Mouse (Mus musculus) heart, adult 2 months (tissue): ENCODE measurements around the gene Ubxn10. TPM values are rescaled to one million over a fixed set of nuclear protein-coding genes. Genes with fewer than 3 reads are reported as not detected.

Source experiments
- DNase-seq, 2 experiments: peaks; one replicate each; pipeline ENCODE4 v3.0.0; 2021
- H3K27ac ChIP-seq: fragments of 200-600 bp; 2 replicates; pipeline ENCODE4 v1.8.1; 2022
- H3K27me3 ChIP-seq: fragments of 200-500 bp; 2 replicates; pipeline ENCODE4 v1.6.1; 2012; ENCODE audit warnings: mild to moderate bottlenecking, low read length, inconsistent platforms, mixed read lengths; ENCODE audit not compliant: control insufficient read depth, insufficient read depth
- H3K36me3 ChIP-seq: fragments of 200-500 bp; 2 replicates; pipeline ENCODE4 v1.6.1; 2012; ENCODE audit warnings: low read length, inconsistent platforms; ENCODE audit not compliant: control insufficient read depth, insufficient read depth
- H3K4me1 ChIP-seq: fragments of 200-500 bp; 2 replicates; pipeline ENCODE4 v1.6.1; 2011; ENCODE audit warnings: low read length; ENCODE audit not compliant: control insufficient read depth, insufficient read depth
- H3K4me3 ChIP-seq: fragments of 200-600 bp; 2 replicates; pipeline ENCODE4 v1.8.1; 2022
- H3K79me2 ChIP-seq: fragments of 200-500 bp; replicated peaks from 2 replicates; pipeline ENCODE4 v1.6.1; 2012; ENCODE audit warnings: mild to moderate bottlenecking, inconsistent platforms, low read length, moderate library complexity, mixed read lengths; ENCODE audit not compliant: control insufficient read depth, insufficient read depth
- H3K9ac ChIP-seq: fragments of 200-500 bp; 2 replicates; pipeline ENCODE4 v1.6.1; 2012; ENCODE audit warnings: low read depth, mild to moderate bottlenecking, control low read depth, inconsistent platforms, low read length, mixed read lengths
- CTCF ChIP-seq: fragments of 200-600 bp; IDR thresholded peaks from 2 replicates; pipeline ENCODE4 v1.8.1; 2022; ENCODE audit warnings: antibody characterized with exemption, mild to moderate bottlenecking, moderate library complexity
- EP300 ChIP-seq: fragments of 200-500 bp; IDR thresholded peaks from 2 replicates; pipeline ENCODE4 v1.6.1; 2011; ENCODE audit warnings: low read depth, low read length, control low read depth; ENCODE audit not compliant: insufficient read depth
- POLR2A ChIP-seq: fragments of 200-500 bp; IDR thresholded peaks from 2 replicates; pipeline ENCODE4 v1.6.1; 2011; ENCODE audit warnings: mild to moderate bottlenecking, low read depth, low read length, control low read depth; ENCODE audit not compliant: insufficient read depth
- WGBS: fragments of 180-500 bp; shearing (Covaris S2); methylation state at CpG from one replicate; pipeline ENCODE4 v1.1.7; 2018; 5-methylcytosine and 5-hydroxymethylcytosine counted together
- intact Hi-C: fragments of 180-260 bp; cut with DNase I; formaldehyde crosslinking; loops from one replicate; pipeline ENCODE4 v1.15.1; 2025
- long read RNA-seq: library from polyadenylated mRNA; stranded (forward); transcript quantifications from one replicate; pipeline ENCODE4 v2.0.0, GENCODE M21; 2021
- polyA plus RNA-seq: library from polyadenylated mRNA; depleted of rRNA; stranded (reverse); fragments of >200 nt; gene quantifications from 2 replicates; pipeline ENCODE4 v1.2.3, GENCODE M21; 2012; rRNA removed
- total RNA-seq, 2 experiments: library from RNA; stranded (reverse); gene quantifications; 2 replicates each; pipeline ENCODE4 v1.2.3; 2021

Ubxn10 gene
- 1 to 10 TPM; 1.6 to 2.7 TPM for total RNA-seq
- 7.2 and 7.5 TPM in 2 replicates for polyA plus RNA-seq
- long read RNA-seq, partial matches to known transcripts, result 0 of 4 reads
- long read RNA-seq, other reads (novel, unspliced or antisense), result 0 of 4 reads

DNA sequence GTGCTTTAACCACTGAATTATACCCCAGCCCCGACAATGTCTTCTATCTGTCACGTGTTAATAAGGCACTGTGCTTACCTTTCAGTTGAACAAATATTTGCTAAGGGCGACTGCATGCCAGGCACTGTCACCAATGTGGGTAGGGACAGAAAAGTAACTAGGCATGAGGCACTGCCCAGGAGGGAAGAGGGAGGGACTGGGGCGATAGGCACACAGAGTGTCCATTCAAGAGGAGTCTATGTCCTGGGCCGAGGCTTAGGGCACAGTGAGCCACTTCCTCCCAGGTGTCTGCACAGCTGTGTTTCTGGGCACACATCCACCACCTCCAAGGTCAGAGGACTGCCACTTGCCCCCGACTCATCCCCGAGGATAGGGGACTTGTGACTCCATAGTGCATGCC, at the start of gene Ubxn10:
Gene Ubxn10 (minus strand): TSS at position 137 of the 400 bp plus-strand sequence.
- WGBS, result 56% methylated on average over 7 of the region's 7 CpGs
- no peak within 1 kb of the TSS for H3K9ac ChIP-seq
- DNase-seq, result no peak
- H3K4me1 ChIP-seq, result no peaks in the 10 kb centered on the region
- H3K27me3 ChIP-seq, result no peaks in the 10 kb centered on the region
- H3K27ac ChIP-seq, result no peak within 1 kb of the TSS
- TF ChIP-seq EP300 (no peak), CTCF (no peak), POLR2A (no peak)
- no peak within 1 kb of the TSS for H3K4me3 ChIP-seq
- intact Hi-C loops, result no loop called here
- no peaks in the 10 kb centered on the region for H3K79me2 ChIP-seq
- H3K36me3 ChIP-seq, result no peaks in the 10 kb centered on the region

DNA sequence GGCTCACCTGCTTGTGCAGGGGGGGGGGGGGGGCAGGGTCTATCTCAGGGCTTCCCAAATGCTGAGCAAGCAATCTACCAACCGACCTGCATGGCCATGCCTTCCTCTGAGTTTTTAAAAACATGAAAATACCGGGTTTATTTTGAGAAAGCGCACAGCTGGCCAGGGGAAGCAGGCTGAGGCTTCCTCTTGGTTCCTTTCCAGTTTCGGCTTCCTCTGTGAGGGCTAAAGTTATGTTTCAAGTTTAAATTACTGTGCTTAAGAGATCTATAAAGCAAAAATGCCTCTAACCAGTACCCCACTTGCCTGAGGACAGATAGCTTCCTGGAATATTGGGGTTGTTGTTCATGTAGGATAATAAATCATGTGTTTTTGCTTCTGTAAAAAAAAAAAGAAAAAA, 49.2 kb upstream of the Ubxn10 start:
- no peak overlapping the region for H3K27ac ChIP-seq
- no peaks in the 10 kb centered on the region for H3K27me3 ChIP-seq
- WGBS, result 18% methylated on average over 4 of the region's 4 CpGs
- H3K36me3 ChIP-seq, result no peaks in the 10 kb centered on the region
- H3K4me3 ChIP-seq, result no peak overlapping the region
- TF ChIP-seq EP300, result no peak
- no peak for TF ChIP-seq CTCF
- TF ChIP-seq POLR2A, result no peak
- DNase-seq, result peak in 1 of 2 experiments; percentile 24
- peaks cover 2% of the 10 kb centered on the region; the same call in 1 of the 2 replicates for H3K4me1 ChIP-seq
- no peak overlapping the region for H3K9ac ChIP-seq
- intact Hi-C loops, result no loop called here
- no peaks in the 10 kb centered on the region for H3K79me2 ChIP-seq

DNA sequence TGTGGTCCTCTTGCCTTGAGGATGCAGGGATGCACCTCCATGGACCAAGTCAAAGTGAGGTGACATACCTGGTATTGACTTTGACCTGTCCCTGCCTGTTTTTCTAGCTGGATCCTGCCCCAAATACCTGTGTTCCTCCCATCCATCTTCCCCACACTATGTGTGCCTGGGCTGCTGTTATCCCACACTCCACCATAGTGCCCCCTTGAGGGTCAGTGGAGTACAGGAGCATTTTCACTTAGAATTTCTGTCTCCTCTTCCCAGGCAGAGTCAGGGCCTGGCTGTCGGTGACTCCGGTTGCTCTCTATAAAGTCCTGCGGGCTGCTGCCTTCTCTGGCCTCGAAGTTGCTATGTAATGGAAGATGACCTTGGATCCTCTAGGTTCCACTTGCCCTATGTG, 48.8 kb upstream of the Ubxn10 start:
- no peak for DNase-seq
- Histone ChIP-seq H3K36me3 (no peaks in the 10 kb centered on the region), H3K27me3 (no peaks in the 10 kb centered on the region), H3K27ac (no peak overlapping the region), H3K4me1 (peaks cover 2% of the 10 kb centered on the region; the same call in 1 of the 2 replicates), H3K79me2 (no peaks in the 10 kb centered on the region), H3K9ac (no peak overlapping the region), H3K4me3 (no peak overlapping the region)
- TF ChIP-seq POLR2A, result no peak
- TF ChIP-seq CTCF, result peak; percentile 23; the same call in 1 of the 2 replicates
- 36% methylated on average over 4 of the region's 4 CpGs for WGBS
- intact Hi-C loops, result no loop called here

DNA sequence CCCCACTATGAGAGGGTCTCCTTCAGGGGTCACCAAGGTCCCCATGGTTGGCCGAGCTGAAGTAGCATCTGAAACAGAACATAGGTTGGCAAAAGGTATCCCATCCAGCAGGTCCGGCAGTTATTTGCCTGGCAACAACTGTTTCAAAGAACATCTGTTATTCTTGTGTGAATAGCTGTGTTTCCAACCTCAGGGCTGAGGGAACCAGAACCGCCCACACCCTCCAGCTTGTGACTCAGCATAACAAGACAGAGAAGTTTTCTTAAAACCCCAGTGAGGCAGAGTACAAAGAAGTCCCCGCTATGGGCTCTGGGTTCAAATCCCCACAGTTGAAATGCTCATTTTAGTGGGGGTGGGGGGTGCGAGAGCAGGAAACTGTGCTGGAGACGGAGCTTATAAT, 45.1 kb upstream of the Ubxn10 start:
- 77% methylated on average over 6 of the region's 6 CpGs for WGBS
- Histone ChIP-seq H3K36me3 (no peaks in the 10 kb centered on the region), H3K4me3 (no peak overlapping the region), H3K4me1 (peaks cover 2% of the 10 kb centered on the region; the same call in 1 of the 2 replicates), H3K79me2 (no peaks in the 10 kb centered on the region), H3K27me3 (no peaks in the 10 kb centered on the region; the same call in 1 of the 2 replicates), H3K27ac (no peak overlapping the region), H3K9ac (no peak overlapping the region)
- TF ChIP-seq CTCF (no peak), EP300 (no peak), POLR2A (no peak)
- intact Hi-C loops, result no loop called here
- no peak for DNase-seq

DNA sequence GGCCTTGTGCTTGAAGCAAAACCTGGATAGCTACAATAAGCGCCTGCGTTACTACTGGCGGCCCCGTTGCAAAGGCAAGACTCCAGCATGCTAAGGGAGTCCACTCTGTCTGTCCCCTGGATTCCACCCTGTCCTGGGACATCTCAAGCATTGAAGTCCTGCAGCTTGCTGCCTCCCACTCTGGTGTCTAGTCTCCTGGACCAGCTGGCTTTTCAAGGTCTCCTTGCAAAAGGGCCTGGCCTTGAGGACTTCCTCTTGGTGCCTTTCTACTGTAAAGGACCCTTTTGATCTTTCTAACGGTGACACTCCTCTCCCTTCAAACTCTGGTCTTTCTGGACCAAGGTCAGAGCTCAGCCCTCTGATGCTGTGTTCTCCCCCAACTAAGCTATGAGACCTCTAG, 43.3 kb upstream of the Ubxn10 start:
- DNase-seq, result no peak
- no peak for TF ChIP-seq EP300
- TF ChIP-seq POLR2A, result no peak
- no peak for TF ChIP-seq CTCF
- Histone ChIP-seq H3K4me3 (no peak overlapping the region), H3K27me3 (no peaks in the 10 kb centered on the region; the same call in 1 of the 2 replicates), H3K36me3 (no peaks in the 10 kb centered on the region), H3K4me1 (no peaks in the 10 kb centered on the region), H3K79me2 (no peaks in the 10 kb centered on the region), H3K9ac (no peak overlapping the region), H3K27ac (no peak overlapping the region)
- 81% methylated on average over 5 of the region's 5 CpGs for WGBS
- intact Hi-C loops, result no loop called here

DNA sequence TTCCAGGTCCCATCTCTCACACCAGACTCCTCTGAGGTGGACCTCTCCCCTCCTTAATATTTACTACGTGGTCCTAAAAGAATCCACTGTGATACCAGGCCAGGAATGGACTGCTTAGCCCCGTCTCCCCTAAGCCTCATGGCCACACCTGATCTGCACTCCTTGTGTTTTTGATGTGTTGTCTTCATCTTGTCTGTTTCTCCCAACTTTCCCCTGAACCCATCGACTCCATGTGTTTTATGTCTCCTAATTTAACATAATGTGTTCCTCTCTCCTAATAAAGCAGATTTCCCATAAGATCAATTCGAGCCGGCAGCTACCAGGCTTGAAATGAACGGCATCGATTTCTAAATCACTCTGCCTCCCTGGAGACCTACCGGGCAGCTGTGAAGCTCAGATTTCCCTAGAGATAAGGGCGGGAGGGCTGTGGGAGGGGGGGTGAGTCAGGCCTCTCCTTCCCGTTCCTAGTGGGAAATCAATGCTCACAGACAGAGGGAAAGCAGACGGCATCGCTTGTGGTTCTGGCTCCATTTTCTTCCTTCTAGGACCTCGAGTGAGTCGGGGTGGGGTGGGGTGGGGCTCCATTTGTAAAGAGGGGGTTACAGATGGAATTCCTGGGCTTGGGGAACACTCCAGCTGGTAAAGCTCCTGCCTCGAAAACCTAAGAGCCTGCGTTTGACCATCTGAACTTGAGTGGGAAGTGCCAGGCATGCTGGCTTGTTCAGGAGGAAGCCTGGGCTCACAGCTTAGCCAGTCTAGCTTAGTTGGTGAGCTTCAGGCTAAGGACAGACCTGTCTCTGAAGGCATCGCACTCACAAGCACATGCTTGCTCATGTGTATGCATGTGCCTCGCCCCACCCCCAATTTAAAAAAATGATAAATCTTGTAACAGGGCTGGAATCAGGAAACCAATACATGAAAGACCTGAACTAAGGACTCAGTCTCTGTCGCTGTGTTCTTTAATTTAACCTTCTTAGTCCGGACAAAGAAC, 40.7 kb upstream of the Ubxn10 start:
- Histone ChIP-seq H3K27ac (no peak overlapping the region), H3K4me1 (no peaks in the 10 kb centered on the region), H3K79me2 (no peaks in the 10 kb centered on the region), H3K9ac (no peak overlapping the region), H3K4me3 (no peak overlapping the region), H3K27me3 (no peaks in the 10 kb centered on the region; the same call in 1 of the 2 replicates), H3K36me3 (no peaks in the 10 kb centered on the region)
- TF ChIP-seq POLR2A (no peak), CTCF (no peak), EP300 (no peak)
- DNase-seq, result no peak
- 45% methylated on average over 20 of the region's 20 CpGs for WGBS
- intact Hi-C loops, result no loop called here
